Mouse (Mus musculus): ENCODE measurements at regions not wholly inside any gene's neighbourhood (a gene's known extent, or its start where the extent isn't known, plus 50 kb on each side); places are given as distances from the start of the nearest gene placed in this dataset.
"Not testable (repeated sequence)": the region's sequence is repeated elsewhere in the genome, so short reads cannot be mapped to it uniquely, and the experiment has no call there.

DNA sequence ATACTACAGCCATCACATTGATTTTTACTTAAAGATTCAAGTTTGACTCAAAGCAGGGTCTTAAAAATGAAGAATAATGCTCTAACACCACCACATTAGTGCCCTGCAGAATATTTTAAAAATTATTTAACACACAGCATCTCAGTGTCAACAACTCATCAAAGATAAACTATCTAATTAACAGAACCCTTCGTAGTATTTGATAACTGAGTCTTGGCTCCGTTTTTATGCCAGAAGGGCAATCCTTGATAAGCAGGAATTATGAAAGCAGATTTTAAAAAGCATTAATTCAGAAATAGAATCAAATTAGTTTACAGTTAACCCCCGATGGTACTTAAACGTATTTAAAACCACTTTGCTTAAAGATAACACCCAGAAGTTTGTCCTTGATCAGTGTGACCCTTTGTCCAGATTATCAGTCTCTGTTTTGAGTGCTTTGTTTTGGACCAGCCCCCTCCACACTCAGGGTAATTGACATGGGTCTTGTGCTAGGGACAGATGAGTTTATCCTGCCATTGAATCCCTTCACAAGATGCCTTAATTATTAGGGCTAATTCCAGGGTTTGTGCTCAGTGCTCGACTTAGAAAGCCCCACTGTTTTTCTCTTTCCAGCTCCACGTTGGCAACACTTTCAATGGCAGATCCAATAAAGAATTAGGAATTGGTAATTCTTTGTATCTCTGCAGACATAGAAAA, 69.4 kb upstream of the Dph6 start:
- no peak for DNase-seq

DNA sequence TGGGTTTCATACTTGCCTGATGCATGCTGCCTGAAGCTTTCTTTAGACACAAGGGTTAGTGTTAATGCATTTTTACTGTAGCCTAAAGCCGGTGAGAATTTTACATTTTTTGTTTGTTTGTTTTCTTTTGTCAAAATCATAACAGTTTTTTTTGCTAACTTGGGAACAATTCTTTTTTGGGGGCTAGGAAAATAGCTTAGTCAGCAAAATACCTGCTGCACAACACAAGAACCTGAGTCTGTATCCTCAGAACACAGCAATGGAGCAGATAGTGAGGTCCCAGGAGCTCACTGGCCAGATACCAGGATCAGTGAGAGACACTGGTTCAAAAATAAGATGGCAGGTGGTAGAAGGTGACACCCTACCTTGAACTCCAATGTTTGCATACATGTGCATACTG, 72.4 kb upstream of the Dph6 start:
- DNase-seq, result no peak

DNA sequence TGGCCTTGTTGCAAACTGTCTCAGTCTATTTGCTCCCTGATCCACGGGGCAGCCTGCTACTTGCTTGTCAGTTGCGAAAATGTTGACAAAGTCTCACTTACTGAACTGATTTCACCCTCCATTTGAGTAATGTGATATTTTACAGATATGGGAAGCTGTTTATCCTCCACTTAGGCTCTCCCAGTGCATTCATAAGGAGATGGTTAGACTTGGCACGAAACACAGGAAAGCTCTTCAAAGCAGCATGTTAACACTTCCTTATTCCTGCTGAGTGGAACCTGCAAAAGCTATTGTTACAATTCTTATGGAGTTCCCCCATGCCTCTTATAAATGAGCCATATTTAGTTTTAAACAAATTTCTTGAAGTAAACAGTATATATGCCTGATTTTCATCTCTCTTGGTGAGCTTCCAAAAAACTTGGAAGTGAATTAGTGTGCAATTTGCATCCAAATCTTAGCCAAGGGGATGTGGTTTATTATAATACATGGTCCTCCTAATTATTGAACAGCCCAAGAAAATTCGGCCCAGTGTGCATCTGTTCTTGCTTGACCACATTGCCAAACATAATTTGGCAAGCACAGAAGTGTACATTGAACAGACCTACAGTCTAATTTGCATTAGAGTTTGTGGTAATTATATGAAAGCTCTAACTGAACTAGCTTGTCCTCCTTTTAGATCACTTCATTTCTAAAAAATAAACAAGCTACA, 80.3 kb upstream of the Dph6 start:
- no peak for DNase-seq

DNA sequence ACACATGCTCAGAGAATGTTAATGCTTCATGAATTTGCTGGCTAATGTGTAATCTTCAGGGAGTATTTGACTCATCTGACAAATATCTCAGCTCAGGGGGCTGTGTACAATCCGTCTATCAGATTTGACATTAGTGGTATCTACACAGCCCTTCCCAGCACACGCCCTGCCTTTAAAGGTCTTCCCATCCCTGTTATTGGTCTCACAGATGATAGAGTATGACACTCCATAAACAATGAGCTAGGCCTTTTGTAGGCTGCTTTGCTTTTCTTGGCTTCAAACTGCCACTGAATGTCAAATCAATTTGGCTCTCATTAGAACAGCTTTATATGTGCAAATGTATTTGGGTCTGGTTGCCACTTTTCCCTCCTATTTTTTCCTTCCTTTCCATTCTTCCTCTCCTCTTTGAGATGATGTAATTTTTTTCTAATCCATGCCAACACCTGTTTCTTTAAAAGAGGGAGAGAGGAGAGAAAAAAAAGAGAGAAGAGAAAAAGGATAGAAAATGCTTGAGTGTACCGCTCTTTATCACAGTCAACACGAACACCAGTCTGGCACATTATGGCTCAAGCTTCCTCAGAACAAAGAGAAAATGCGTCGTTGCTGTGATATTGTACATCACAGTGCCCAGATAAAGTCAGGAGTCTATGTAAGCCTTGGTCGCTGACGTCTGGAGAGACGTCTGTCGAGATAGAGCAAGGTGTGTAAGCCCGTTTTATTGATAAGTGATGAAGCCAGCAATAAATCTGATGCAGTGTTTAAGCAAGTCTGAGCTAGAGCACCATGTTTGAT, 84.9 kb upstream of the Dph6 start:
- DNase-seq, result no peak

DNA sequence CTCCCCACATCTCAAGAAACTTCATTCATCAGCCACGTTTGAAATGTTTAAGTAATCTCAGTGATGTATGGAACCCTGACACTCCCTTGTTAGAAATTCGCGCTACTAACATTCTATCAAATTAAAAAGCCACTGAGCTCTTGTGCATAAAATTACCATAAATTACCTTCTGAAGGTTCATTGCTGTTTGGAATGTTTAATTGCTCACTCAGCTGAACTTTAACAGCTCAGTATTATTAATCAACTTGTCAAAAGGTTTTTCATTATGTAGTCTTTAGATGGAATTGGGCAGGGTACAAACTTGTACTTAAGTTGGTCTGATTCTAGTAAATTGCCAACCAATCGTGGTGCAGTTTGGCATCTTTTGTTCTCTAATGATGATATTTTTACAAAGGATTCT, 108.5 kb upstream of the Dph6 start:
- no peak for DNase-seq

DNA sequence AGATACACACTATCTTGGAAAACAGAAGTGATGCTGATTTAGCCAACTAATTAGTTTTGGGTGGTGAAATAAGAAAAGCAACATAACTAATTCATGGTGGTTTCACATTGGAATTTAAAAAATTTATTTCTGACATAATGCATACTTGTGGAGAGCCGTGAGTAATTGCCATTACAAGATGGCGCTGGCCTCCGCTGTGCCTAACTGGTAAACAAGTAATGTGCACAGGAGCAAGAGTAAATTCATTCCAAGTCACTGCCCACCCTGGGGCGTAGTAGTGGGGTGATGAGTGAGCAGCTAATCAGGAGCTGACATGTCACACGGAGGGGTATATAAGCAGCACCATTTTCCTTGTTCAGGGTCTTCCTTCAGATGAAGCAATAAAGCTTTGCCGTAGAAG, 119.0 kb upstream of the Dph6 start:
- DNase-seq, result not testable (repeated sequence)

DNA sequence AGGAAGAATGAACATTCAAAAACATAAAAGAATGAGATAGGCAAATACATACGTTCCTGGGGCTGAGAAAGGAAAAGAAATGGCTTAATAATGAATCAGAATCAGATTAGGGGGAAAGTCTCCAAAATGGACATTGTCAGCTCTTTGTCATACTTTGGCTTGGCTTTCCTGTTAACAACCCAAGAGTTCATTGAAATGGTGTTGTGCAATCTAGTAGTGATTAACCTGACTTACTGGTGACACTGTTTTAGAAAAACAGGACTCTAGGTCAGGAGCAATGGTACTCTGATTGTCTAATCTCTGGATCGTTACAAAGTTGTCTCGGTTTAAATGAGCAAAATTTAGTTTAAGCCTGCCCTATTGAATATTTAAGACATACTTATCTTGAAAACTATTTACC, 119.5 kb upstream of the Dph6 start:
- no peak for DNase-seq

DNA sequence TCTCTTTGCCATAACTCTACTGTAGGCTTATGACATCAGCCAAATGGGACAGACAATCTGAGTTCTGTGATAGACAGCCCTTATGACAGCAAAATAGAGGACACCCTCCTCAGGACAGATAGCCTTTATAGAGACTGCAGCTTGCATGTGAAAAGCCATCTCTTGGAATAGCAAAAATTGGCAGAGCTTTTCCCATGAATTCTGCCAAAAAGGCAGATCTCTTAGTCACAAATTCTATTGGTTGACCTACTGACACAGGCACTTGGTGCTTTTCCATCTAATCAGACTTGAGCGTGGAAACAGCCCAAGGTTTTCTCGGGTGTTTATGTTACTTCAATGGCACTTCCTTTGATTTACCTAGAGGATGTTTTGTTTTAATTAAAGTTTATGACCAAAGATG, 120.8 kb upstream of the Dph6 start:
- DNase-seq, result peak; percentile 41

DNA sequence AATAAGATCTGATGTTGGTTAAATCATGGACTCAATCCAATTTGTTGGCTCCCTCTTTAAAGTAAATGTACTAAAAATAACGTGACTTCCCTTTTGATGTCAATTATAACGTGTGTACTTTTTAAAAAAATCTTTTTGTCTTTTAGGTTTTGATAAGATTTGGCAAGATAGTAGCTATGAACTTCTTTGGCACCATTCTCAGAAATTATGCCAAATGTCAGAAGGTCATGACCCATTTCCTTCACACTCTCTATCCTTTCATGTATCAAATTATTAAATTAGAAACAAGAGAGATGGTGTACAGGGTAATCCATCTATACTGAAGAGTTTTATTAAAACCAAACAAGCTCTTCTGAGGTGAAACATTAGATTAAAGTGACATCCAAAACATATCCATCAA, 121.4 kb upstream of the Dph6 start:
- peak; percentile 21 for DNase-seq

DNA sequence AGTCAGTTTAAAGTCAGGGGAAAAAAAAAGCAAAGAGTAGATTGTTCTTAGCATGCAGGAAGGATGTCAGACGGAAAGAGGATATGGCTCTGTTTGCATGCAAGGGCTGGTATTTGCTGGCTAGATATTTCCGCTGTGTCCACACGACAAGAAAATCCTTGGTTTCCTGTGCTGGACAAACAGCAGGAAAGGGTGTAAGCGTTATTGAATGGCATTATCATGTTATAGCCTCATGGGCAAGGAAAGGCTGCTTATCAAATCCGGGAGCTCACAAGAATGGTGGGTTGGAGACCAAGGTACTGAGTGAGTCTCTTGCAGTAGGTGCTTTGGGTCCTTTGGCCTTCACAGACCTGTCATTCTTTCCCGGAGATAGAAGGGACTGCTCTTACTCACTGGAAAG, 127.7 kb upstream of the Dph6 start:
- peak; percentile 40 for DNase-seq

DNA sequence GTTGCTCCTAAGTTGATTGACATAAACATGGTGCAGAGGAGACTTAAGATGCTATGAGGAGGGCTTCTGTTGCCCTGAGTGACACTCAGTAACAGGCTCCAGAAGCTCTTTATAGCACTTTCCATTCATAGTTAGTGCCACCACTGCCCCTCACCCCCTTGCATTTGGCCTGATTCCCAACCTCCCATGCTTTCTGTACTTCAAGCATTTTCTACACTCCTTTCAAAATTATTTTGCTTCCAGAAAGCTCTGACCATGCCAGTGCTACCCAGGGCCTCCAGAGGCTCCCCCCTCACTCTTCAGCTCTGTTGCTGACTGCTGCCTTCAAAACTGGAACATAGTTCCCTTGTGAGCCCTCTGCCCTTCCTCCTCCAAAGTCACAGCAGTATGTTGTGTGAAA, 129.4 kb upstream of the Dph6 start:
- DNase-seq, result no peak

DNA sequence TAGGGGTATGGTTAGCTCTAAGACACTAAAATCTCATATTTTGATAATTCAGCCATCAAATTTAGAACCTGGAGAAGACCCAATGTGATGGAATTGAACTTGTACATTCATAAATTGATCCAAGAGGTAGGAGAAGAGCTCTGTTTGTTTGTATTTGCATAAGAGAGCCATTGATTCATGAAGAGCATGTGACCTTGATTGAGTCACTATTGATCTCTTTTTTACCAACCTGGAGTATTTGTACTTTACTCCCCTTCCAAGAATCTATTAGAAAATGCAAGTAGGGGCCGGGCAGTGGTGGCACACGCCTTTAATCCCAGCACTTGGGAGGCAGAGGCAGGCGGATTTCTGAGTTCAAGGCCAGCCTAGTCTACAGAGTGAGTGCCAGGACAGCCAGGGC, 133.5 kb upstream of the Dph6 start:
- DNase-seq, result no peak

DNA sequence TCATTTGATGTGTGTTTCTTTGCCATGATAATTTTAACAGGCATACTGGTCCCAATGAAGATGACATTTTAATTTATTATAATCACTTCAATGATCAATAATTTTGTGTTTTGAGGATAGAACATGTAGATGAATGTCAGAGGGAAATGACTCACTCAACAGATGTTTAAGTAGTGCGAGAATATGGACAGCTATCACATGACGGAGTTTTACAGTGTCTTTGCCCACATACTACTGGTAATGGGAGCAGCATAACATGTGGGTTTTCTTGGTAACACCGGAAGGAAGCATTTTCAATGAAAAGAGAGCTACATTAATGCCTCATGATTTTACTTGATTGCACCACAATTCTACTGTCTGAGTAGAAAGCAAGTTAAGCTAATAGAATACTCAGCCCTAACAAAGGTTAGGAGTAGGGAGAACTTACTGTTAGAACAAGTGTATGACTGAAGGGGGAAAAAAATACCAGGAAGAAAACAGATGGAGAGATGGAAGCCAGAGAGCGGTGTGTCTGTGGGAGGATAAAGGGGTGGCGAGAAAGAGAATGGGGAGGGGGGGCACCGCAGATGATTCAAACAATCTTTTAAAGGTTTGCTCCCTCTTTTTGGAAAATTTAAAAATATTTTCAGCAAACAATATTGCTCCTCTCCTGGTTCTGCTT, 142.0 kb upstream of the Dph6 start:
- DNase-seq, result no peak

DNA sequence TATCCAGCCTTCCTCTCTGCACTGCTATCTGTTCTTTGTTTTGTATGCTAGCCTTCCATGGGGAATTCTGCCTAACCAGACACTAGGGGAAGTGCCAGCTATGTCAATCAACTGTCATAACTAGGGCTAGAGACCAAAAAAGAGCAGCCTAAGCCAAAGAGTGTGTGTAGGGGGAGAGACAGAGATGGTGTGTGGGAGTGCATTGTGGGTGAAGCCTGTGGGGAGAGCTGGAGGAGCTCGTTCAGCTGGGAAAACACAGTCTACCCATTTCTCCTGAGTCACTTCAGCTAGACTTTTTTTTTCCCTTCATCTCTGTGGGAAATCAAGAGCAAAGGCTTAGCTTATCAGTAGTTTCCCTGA, 142.5 kb upstream of the Dph6 start:
- no peak for DNase-seq

DNA sequence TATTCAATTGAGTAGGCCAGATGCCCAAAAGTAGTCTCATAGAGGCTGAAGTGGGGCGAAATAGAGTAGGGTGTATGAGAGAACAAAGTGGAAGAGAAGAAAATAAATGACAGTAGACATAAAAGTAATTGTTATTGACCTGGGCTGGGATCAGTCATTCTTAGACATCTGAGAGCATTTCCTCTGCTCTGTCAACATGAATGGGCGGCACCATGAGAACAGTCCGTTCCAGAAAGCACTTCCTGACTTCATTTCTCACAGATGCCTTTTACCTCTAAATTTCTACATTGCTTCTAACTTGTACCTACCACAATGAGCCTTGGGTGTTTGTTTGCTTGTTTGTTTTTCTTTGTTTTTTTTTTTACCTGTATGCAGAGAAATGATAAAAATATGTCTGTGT, 148.5 kb upstream of the Dph6 start:
- DNase-seq, result no peak

DNA sequence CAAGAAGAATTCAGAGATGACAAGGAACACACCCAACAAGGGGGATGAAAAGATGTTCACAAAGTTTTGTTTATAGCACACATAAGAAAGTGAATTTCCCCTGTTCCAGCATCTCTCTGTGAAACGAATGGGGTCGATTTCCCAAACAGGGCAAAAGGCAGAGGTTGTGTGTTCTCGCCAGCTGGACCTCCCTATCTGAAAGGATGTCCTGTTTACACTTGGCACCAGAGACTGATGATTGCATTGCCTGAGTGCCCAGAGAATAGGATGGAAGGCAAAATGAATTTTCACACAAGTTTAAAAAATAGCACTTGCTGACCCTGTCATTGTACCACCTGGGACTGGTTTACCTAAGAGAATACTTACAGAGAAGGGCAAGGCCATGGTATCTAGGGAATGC, 149.2 kb upstream of the Dph6 start:
- DNase-seq, result no peak

DNA sequence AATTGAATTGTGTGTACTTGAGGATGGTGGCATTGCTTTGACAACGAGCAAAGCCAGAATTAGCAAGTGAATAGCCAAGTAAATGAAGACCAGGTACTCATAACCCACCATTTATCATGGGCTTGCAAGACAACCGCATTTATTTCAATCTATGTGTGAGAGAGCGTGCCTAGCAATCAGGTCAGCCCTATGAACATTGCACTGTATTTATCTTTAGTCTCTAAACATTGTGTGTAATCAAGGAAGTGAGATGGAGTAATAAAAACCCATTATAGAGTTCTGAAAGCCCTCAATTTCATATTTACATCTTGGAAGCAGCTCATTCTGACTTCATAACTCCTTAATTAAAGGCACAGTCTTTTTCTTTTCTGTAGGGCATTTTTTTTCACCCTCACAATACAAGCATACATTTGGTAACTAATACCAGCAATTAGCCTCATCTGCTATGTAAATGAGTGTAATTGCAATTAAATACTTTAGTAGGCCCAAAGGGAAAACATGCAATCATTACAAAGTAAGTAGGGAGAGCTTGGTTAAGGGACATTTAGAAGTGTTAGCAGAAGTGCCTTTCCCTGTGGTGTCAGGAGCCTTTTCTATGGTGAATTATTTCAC, 150.8 kb upstream of the Dph6 start:
- no peak for DNase-seq

DNA sequence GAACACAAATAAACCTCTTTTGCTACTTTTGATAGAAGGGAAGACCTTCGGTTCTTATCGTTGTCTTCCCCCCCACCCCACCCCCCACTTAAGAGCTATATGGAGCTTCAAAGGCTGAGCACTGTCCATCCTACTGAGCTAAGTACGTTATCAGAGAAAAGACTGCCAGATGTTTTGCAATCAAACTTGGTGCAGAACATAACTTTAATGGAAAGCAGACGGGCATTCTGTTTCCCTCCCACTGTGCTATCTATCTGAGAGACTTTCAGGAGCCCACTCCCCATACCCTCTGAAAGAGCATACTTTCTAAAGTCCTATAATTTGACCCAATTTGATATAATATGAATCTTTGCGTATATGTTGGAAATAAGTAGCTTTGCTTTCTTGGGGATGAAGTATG, 153.3 kb upstream of the Dph6 start:
- DNase-seq, result no peak

DNA sequence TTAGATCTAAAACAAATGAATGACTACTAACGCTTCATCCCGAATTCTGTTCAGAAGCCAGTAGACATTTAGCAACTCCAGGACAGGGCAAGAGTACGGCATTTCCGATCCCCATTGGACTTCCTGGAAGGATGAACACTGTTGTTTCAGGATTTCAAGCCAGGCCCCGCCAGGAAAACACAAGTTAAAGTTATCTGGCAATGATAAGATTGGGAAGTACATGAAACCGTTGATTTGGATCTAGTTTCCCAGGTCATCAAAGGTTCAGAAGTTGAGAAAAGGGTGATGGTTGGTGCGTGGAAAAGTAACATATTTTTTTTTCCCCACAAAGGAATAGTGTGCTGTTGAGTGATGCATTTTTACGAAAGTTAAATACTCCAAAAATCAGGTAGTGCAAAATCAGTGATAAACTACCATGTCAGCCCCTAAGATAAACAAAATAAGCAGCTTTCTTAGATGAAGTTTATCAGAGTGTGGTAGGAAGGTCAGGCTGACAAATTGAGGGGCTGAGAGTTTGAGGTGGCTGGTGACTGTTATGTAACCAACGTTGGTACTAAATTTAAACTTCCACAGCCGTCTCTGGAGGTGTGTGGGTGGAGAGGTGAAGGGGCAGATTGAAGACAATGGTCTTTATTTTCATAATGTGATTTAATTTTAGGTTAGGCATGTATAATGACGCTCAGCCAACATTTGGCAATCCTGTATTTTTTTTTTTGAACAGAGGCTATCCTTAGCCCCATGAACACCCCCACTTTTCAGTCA, 157.6 kb upstream of the Dph6 start:
- DNase-seq, result peak; percentile 54

DNA sequence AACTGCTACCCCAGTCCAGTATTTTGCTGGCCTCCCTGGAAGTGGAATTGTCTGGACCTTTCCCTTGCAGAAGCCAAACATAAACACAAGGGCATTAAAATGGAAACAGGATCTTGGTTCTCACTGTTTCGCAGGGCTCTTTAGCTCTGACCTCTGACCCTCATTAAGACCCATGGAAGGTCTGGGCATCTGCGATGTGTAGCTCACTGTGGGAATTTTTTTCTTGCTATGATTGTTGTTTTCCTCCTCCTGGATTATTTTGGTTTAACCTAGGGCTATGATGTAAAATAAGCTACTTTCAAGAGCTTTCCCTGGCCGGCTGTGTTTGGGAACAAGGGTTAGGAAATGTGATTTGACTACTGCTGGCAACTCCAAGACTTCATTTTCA, 158.1 kb upstream of the Dph6 start:
- peak; percentile 19 for DNase-seq

DNA sequence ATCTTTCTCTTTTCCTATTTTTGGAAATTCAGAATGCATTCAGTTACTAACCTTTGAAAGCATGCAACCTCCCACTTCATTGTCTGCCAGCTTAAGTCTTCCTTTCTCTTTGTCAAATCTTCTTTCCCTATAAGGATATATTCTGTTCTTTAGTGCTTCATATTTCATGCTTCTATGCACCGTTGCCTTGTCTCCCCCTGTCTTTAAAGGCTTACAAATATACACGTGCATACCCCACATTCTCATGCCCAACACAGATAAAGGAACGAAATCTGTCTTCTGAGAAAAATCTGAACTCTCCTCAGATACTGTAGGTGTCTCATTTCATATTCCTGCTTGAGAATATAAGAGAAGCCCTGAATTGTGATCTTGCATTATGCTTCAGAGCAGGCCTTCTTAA, 167.9 kb upstream of the Dph6 start:
- DNase-seq, result no peak

DNA sequence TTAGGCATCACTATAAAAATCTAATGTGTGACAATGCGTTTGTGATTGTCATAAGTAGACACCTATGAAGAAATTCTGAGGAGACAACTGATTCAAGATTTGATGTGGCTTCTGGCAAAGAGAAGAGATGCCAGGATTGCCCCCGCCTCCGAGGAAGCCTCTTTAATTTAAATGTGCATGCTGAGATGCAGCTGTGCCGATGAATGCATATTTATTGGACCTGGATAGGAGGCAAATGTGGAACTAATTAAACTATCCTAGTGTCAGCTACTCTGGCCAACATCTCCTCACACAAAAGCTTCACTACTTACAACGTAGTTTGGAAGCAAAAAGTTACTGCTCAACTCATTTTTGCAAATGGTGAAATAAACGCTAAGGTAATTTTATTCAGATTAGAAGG, 173.4 kb upstream of the Dph6 start:
- no peak for DNase-seq

DNA sequence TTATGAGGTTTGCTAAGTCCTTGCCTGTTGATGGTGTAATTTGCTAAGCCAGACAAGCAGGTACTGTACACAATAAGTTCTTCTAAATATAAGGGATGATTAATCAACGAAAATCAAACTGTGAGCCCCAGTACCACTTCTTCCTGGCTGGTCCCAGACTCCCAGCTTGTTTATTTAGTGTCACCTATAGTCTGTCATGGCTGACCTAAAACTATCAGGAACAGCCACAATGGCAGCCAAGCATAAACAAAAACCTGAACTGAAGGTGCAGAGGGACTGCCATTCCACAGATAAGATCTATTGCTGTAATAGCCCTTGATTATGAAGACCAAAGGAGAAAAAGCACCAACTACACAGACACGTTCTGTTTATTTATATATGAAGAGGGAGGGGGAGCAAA, 180.9 kb upstream of the Dph6 start:
- no peak for DNase-seq
